Mouse (Mus musculus): ENCODE measurements around the gene Ms4a6d.
"Not testable (repeated sequence)": the region's sequence is repeated elsewhere in the genome, so short reads cannot be mapped to it uniquely, and the experiment has no call there.

Ms4a6d gene

DNA sequence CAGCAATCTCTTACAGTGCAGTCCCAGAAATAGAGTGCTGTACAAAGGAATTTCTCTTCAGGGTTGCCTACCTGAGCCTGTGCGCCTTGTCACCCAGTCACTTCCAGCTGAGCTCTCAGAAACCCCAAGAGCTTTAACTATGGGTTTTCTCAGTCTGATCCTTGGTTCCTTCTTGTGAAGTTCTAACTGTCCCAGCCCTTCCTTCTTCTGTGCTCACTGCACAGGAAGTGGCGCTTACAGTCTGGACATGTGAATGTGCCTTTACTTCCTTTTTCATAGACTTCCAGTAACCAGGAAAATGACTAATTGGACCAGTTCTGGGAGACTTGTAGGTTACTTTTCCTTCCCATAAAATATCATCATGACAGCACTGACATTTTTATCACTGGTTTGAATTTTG is at the start of gene Ms4a6d:
TSS of gene Ms4a6d (minus strand) at position 247 of the 400 bp plus-strand sequence.
- DNase-seq (ENCODE audit: low read depth, low spot score), result no peak

GRCm38 (mm10) chr19:11649564-11649963 is 44.9 kb upstream of the Ms4a6d start:
- no peak for DNase-seq (ENCODE audit: low read depth, low spot score)

GRCm38 (mm10) chr19:11646166-11646565 is 41.5 kb upstream of the Ms4a6d start:
- DNase-seq (ENCODE audit: low read depth, low spot score), result no peak

- no peak for DNase-seq (ENCODE audit: low read depth, low spot score)
Observed at GRCm38 (mm10) chr19:11640732-11641131, 36.1 kb upstream of the Ms4a6d start, which contains the start of gene Ms4a3. Gene Ms4a3 (minus strand): TSS chr19:11640851.

DNA sequence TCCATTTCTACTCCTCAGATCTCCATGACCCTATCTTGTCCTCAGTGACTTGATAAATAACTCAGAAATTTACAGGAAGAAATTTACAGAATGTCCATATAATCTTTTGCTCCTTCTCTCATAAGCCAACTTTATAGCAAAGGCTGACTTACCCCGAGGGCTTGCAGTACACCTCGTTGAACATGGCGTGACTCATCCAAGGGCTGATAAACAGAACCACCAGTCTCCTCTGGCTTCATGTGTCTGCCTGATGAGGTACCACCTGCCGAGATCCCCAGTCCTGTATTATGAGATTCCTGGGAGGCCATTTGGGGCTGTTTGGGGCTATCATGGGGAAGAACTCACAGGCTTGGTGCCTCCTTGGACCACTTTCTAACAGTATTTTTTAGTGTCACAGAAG is 34.4 kb upstream of the Ms4a6d start:
- DNase-seq (ENCODE audit: low read depth, low spot score), result peak; percentile 9

- DNase-seq (ENCODE audit: low read depth, low spot score), result no peak
Observed at GRCm38 (mm10) chr19:11635572-11635971, 30.9 kb upstream of the Ms4a6d start.

- DNase-seq (ENCODE audit: low read depth, low spot score), result no peak
Observed at GRCm38 (mm10) chr19:11634330-11634729, 29.7 kb upstream of the Ms4a6d start.

GRCm38 (mm10) chr19:11633732-11634131 is 29.1 kb upstream of the Ms4a6d start:
- no peak for DNase-seq (ENCODE audit: low read depth, low spot score)

- no peak for DNase-seq (ENCODE audit: low read depth, low spot score)
Observed at GRCm38 (mm10) chr19:11625231-11625630, 20.6 kb upstream of the Ms4a6d start.

DNA sequence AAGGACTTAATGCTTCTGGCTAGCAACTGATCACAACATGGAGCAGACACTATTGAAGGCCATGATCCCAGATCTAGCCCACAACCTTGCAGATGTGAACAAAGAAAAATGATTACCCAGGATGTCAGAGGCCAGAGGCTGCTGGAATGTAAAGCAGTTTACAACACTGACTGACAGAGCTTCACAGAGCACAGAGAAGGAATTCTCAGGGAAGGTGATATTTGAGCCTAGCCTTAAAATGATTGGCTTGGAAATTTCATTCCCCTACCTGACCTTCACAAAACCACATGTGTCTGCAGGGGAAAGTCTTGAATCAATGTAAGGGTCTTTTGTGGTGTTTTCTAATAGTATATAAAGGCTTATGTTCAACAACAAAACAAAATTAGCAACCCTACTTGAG is 20.2 kb upstream of the Ms4a6d start:
- DNase-seq (ENCODE audit: low read depth, low spot score), result no peak

- DNase-seq (ENCODE audit: low read depth, low spot score), result no peak
Observed at GRCm38 (mm10) chr19:11623551-11623950, 18.9 kb upstream of the Ms4a6d start, which contains the start of gene Ms4a2. Gene Ms4a2 (minus strand): TSS chr19:11623719.

DNA sequence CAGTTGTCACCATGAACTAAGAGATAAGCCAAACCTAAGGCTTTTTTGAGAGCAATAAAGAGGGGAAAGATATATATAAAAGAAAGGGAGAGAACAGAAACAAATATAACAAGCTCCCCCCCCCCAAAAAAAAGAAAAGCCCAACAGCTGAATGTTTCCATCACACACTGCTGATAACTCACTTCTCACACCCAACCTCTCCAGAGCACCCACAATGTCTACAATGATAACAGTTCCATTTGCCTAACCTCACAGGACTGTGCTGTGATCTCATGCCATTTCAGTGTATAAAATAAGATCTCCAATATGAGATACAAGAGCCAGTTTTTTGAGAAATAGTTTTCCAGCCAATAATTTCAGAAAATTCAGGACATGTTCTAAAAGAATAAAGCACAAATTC is 13.3 kb upstream of the Ms4a6d start:
- DNase-seq (ENCODE audit: low read depth, low spot score), result no peak

DNA sequence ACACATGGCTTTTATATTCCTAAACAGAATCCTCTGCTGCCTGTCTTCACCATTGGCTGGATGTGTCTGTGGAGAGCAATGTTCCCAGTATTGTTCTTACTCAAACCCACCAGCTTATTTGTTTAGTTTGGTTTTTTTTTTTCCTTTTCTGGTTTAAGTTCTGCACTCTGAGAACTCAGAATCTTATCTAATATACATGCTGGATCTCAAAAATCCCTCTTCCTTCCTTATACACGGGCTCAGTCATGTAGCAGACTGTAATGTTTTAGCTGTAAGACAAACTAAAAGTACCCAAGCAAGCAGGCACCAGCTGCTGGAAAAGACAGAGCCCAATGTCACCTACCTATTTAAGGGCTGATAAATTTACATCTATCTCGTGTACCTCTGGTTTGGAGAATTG is 10.2 kb upstream of the Ms4a6d start:
- no peak for DNase-seq (ENCODE audit: low read depth, low spot score)

- DNase-seq (ENCODE audit: low read depth, low spot score), result no peak
Observed at GRCm38 (mm10) chr19:11613776-11614443, 9.3 kb upstream of the Ms4a6d start.

- no peak for DNase-seq (ENCODE audit: low read depth, low spot score)
Observed at GRCm38 (mm10) chr19:11613084-11613483, 8.4 kb upstream of the Ms4a6d start.

DNA sequence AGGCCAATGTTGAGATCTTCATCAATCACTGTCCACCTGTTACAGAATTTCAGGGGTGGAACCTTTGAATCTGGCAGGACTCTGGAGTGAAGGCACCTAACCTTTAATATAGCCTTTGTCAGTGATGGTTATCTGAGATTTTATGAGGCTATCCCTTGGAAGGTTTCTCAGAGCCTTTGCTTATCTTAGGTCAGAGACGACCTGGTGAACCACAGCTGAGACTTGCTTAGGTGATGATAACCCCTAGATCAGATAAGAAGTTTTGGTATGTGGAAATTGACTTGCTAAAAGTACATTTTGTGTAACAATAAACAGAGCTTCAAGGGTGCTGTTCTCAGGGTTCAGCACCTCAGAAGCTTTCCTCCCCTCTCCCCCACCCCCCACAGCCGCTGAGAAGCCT is 7.6 kb upstream of the Ms4a6d start:
- no peak for DNase-seq (ENCODE audit: low read depth, low spot score)

DNA sequence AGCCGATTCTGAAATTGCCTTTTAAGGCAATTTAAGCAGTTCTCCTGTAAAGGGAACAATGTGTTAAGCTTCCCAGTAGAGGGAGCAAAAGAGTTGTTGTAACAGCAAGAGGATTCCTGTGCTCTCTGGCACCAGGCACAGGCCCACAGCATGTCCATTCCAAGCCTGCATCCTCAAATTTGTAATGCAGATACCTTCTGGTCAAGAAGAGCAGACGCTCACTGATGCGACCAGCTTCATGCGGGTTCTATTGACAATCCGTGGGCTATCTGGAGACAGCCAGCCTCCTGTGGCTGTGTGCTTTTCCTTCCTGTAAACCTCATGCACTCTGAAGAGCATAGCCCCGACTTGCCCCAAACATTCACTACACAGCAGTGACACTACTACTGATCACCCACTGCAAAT is 6.9 kb upstream of the Ms4a6d start:
- DNase-seq (ENCODE audit: low read depth, low spot score), result peak; percentile 66

DNA sequence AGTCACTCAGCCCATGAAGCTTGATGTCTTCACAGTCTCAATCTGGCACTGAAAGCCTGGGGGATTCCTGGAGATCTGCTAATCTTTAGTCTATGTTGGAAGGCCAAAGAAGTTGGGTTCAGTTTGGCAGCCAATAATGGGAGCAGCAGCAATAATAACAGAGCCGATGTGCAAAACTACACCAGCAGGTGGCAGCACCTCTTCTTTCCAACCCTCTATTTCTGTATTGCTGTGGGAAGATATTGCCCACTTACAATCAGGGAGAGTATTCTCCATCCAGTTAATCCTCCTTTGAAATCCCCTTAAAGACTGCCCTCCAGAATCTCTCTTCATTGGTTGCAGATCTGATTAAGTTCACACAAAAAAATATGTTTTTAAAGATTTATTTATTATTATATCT is 3.5 kb upstream of the Ms4a6d start:
- peak; percentile 74 for DNase-seq (ENCODE audit: low read depth, low spot score)

GRCm38 (mm10) chr19:11602026-11602425 is 2.6 kb downstream of the Ms4a6d start:
- peak; percentile 72 for DNase-seq (ENCODE audit: low read depth, low spot score)

- DNase-seq (ENCODE audit: low read depth, low spot score), result no peak
Observed at GRCm38 (mm10) chr19:11601349-11601748, 3.3 kb downstream of the Ms4a6d start.

DNA sequence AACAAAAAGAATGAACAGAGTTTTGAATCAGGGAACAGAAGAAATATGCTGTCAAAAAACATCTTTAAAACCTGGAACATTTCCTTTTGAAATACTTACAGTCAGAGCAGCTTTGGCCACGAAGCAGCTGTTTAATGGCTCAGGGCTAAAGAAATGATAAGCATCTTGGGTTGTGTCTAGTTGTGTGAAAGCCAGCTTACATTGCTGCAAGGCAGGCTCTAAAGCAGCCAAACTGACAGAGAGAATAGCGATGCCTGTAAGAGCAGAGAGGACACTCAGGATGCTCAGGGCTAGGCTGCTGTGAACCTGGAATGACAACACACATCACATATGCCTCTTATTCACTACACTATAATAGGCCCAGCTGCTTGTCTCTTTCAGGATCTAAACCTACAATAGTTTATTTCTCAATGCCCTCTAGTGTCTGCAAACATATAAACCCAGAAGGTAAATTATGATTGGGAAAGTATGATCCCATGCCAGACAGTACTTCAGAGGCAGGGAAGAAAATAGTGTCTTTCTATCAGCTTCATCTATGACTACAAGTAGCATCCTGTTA is 14.7 kb downstream of the Ms4a6d start:
- DNase-seq (ENCODE audit: low read depth, low spot score), result no peak

DNA sequence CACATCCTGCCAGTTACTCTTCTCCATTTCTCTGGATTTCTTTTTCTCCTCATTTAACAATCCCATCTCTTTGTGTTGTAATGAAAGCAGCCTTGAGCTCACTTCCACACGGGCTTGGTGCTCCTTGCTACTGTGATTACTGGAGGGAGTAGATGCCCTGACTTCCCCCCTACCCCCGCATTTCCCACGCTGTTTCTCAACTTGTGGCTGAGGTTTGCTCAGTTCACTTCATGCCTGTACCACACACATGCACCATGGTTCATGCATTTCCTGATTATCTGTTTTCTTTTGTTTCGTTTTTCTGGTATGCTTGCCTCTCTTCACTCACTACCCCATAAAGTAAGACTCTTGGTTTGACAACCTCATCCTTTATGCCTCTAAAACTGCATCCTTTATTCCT is 15.4 kb downstream of the Ms4a6d start:
- no peak for DNase-seq (ENCODE audit: low read depth, low spot score)

DNA sequence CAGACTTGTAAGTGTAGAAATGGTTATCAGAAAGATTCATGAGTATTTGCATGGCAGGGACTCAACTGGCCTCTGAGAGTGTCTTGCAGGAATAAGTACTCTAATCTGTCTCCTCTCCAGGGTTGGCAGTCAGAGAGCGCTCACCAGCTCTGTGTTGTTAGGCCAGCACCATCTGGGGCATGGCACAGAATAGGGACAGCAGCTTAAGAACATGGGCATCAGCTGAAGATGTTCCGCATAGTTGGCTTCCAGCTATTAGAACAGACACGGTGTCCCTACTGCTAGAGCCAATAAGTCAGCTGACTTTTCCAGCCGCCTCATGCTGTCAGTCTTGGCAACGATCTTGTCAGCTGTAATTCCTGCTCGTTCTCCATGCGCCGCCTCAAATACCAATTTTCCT is 29.7 kb downstream of the Ms4a6d start:
- no peak for DNase-seq (ENCODE audit: low read depth, low spot score)

- DNase-seq (ENCODE audit: low read depth, low spot score), result not testable (repeated sequence)
Observed at GRCm38 (mm10) chr19:11559560-11559959, 45.1 kb downstream of the Ms4a6d start.

Data from 3T3-L1 (cell line).